Mouse (Mus musculus): ENCODE measurements around the gene Slc16a11.

GRCm38 (mm10) chr11:70215301-70215700 lies 2.7 kb downstream of the Slc16a11 start:
- TF ChIP-seq CTCF (conservative IDR thresholded peaks at IDR 0.05; ENCODE audit: low read length) (no peak), POU5F1 (IDR thresholded peaks at IDR 0.05; ENCODE audit: borderline replicate concordance, low read length) (no peak), NANOG (IDR thresholded peaks at IDR 0.05; ENCODE audit: borderline replicate concordance, low read length) (no peak)
